Mouse (Mus musculus): ENCODE data around the gene Cadm4. TPM values are rescaled to one million over a fixed set of nuclear protein-coding genes. Genes with fewer than 3 reads are reported as not detected.

Gene Cadm4
- polyA plus RNA-seq, 1 experiment from 2014 or later, result 0.23 TPM

DNA sequence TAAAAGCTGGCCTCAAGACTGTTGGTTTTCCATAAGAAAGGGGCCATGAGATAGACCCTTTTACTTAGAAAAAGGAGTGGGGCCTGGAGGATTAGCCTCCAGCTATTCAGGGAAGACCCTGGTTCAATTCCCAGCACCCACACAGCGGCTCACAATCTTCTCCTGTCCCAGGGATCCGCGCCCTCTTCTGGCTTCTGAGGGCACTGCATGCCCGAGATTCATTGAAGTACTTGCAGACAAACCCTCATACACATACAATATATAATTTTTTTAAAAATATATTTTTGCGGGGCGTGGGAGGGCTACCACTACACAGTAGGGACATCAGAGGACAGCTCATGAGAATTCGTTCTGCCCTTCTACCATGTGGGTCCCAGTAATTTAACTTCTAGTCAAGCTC, 19.1 kb downstream of the Cadm4 start:
- Histone ChIP-seq H3K4me3 (ENCODE audit: low read depth, low read length) (no peak overlapping the region), H3K27ac (ENCODE audit: low read depth, low read length) (no peak overlapping the region), H3K27me3 (ENCODE audit: control insufficient read depth, insufficient read depth, low read length) (peaks cover 66% of the 10 kb centered on the region), H3K9me3 (replicated peaks; ENCODE audit: control insufficient read depth, low read length) (peaks cover 5% of the 10 kb centered on the region; the same call in 1 of the 2 replicates), H3K4me1 (ENCODE audit: control insufficient read depth, insufficient read depth, low read length) (peaks cover 12% of the 10 kb centered on the region), H3K36me3 (ENCODE audit: control insufficient read depth, insufficient read depth, low read length) (no peaks in the 10 kb centered on the region), H3K4me2 (no peak overlapping the region), H3K9ac (ENCODE audit: low read depth, low read length) (no peak overlapping the region)
- 20% methylated on average over 7 of the region's 7 CpGs for WGBS (ENCODE audit: insufficient replicate concordance)
- ATAC-seq (replicated peaks; ENCODE audit: insufficient number of reproducible peaks, low FRiP score, low TSS enrichment), result no peak

- Histone ChIP-seq H3K4me2 (no peak overlapping the region), H3K27ac (ENCODE audit: low read depth, low read length) (no peak overlapping the region), H3K27me3 (ENCODE audit: control insufficient read depth, insufficient read depth, low read length) (peaks cover 66% of the 10 kb centered on the region), H3K4me3 (ENCODE audit: low read depth, low read length) (no peak overlapping the region), H3K36me3 (ENCODE audit: control insufficient read depth, insufficient read depth, low read length) (no peaks in the 10 kb centered on the region), H3K9me3 (replicated peaks; ENCODE audit: control insufficient read depth, low read length) (peaks cover 5% of the 10 kb centered on the region; the same call in 1 of the 2 replicates), H3K9ac (ENCODE audit: low read depth, low read length) (no peak overlapping the region), H3K4me1 (ENCODE audit: control insufficient read depth, insufficient read depth, low read length) (peaks cover 12% of the 10 kb centered on the region)
- 34% methylated on average over 21 of the region's 21 CpGs for WGBS (ENCODE audit: insufficient replicate concordance)
- ATAC-seq (replicated peaks; ENCODE audit: insufficient number of reproducible peaks, low FRiP score, low TSS enrichment), result no peak
Observed at GRCm38 (mm10) chr7:24501492-24501891, 19.7 kb downstream of the Cadm4 start.

- Histone ChIP-seq H3K27ac (ENCODE audit: low read depth, low read length) (no peak overlapping the region), H3K4me2 (peak overlapping the region; percentile 24; the same call in 1 of the 2 replicates), H3K4me1 (ENCODE audit: control insufficient read depth, insufficient read depth, low read length) (peaks cover 12% of the 10 kb centered on the region), H3K4me3 (ENCODE audit: low read depth, low read length) (no peak overlapping the region), H3K9me3 (replicated peaks; ENCODE audit: control insufficient read depth, low read length) (peaks cover 5% of the 10 kb centered on the region; the same call in 1 of the 2 replicates), H3K9ac (ENCODE audit: low read depth, low read length) (no peak overlapping the region), H3K36me3 (ENCODE audit: control insufficient read depth, insufficient read depth, low read length) (no peaks in the 10 kb centered on the region), H3K27me3 (ENCODE audit: control insufficient read depth, insufficient read depth, low read length) (peaks cover 50% of the 10 kb centered on the region)
- no peak for ATAC-seq (replicated peaks; ENCODE audit: insufficient number of reproducible peaks, low FRiP score, low TSS enrichment)
- WGBS (ENCODE audit: insufficient replicate concordance), result 18% methylated on average over 10 of the region's 10 CpGs
Observed at GRCm38 (mm10) chr7:24504004-24504403, 22.2 kb downstream of the Cadm4 start.

DNA sequence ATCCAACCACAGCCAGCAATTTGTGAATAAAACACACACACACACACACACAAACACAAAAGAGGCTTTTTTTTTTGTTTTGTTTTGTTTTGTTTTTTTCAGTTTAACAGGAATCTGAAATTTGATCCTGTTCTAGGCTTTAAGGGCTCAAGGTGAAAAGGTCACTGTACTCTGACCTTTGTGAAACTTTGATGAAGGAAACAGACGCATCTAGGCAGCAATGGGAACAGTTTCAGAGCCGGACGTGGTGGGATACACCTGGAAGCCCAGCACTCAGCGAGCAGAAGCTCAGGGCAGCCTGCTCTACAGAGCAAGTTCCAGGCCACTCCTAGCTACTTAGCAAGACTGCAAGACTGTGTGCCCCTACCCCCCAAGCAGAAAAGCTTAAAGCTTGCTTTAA, 23.0 kb downstream of the Cadm4 start:
- peaks cover 12% of the 10 kb centered on the region for H3K4me1 ChIP-seq (ENCODE audit: control insufficient read depth, insufficient read depth, low read length)
- ATAC-seq (replicated peaks; ENCODE audit: insufficient number of reproducible peaks, low FRiP score, low TSS enrichment), result no peak
- 21% methylated on average over 4 of the region's 4 CpGs for WGBS (ENCODE audit: insufficient replicate concordance)
- H3K27me3 ChIP-seq (ENCODE audit: control insufficient read depth, insufficient read depth, low read length), result peaks cover 41% of the 10 kb centered on the region
- no peak overlapping the region for H3K4me3 ChIP-seq (ENCODE audit: low read depth, low read length)
- peaks cover 5% of the 10 kb centered on the region; the same call in 1 of the 2 replicates for H3K9me3 ChIP-seq (replicated peaks; ENCODE audit: control insufficient read depth, low read length)
- H3K4me2 ChIP-seq, result no peak overlapping the region
- no peak overlapping the region for H3K9ac ChIP-seq (ENCODE audit: low read depth, low read length)
- no peak overlapping the region for H3K27ac ChIP-seq (ENCODE audit: low read depth, low read length)
- no peaks in the 10 kb centered on the region for H3K36me3 ChIP-seq (ENCODE audit: control insufficient read depth, insufficient read depth, low read length)

GRCm38 (mm10) chr7:24505447-24506064, 23.7 kb downstream of the Cadm4 start:
- Histone ChIP-seq H3K27ac (ENCODE audit: low read depth, low read length) (no peak overlapping the region), H3K4me2 (peak overlapping the region; percentile 1; the same call in 1 of the 2 replicates), H3K4me3 (ENCODE audit: low read depth, low read length) (no peak overlapping the region), H3K4me1 (ENCODE audit: control insufficient read depth, insufficient read depth, low read length) (peaks cover 8% of the 10 kb centered on the region), H3K27me3 (ENCODE audit: control insufficient read depth, insufficient read depth, low read length) (peaks cover 34% of the 10 kb centered on the region), H3K9ac (ENCODE audit: low read depth, low read length) (no peak overlapping the region), H3K9me3 (replicated peaks; ENCODE audit: control insufficient read depth, low read length) (peaks cover 5% of the 10 kb centered on the region; the same call in 1 of the 2 replicates), H3K36me3 (ENCODE audit: control insufficient read depth, insufficient read depth, low read length) (no peaks in the 10 kb centered on the region)
- no peak for ATAC-seq (replicated peaks; ENCODE audit: insufficient number of reproducible peaks, low FRiP score, low TSS enrichment)
- WGBS (ENCODE audit: insufficient replicate concordance), result 24% methylated on average over 15 of the region's 15 CpGs

DNA sequence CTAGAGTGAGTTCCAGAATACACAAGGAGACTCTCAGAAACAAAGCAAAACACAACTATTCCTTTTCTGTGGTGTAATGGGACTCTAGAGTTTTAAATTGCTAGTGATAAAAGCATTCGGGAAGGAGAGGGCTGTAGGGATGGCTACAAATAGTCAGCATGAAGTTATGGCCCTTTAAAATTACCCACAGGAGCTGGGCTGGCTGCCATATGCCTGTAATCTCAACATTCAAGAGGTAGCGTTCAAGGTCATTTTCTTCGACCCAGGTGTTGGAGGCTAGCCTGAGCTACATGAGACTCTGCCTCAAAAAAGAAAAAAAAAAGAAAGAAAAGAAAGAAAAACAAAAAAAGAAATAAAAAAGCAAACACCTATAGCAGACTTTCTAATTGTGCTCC, 24.2 kb downstream of the Cadm4 start:
- WGBS (ENCODE audit: insufficient replicate concordance), result 12% methylated on average over 3 of the region's 3 CpGs
- H3K9ac ChIP-seq (ENCODE audit: low read depth, low read length), result peak overlapping the region; percentile 98; the same call in 1 of the 2 replicates

GRCm38 (mm10) chr7:24506476-24506837, 24.6 kb downstream of the Cadm4 start:
- ATAC-seq (replicated peaks; ENCODE audit: insufficient number of reproducible peaks, low FRiP score, low TSS enrichment), result no peak
- Histone ChIP-seq H3K4me2 (peak overlapping the region; percentile 81), H3K9ac (ENCODE audit: low read depth, low read length) (peak overlapping the region; percentile 98), H3K36me3 (ENCODE audit: control insufficient read depth, insufficient read depth, low read length) (peaks cover 3% of the 10 kb centered on the region; the same call in 1 of the 2 replicates), H3K9me3 (replicated peaks; ENCODE audit: control insufficient read depth, low read length) (0 out of 2 replicates have a peak, but pooled peaks cover under 1% of the 10 kb centered on the region), H3K27ac (ENCODE audit: low read depth, low read length) (peak overlapping the region; percentile 98), H3K4me3 (ENCODE audit: low read depth, low read length) (peak overlapping the region; percentile 51), H3K27me3 (ENCODE audit: control insufficient read depth, insufficient read depth, low read length) (peaks cover 25% of the 10 kb centered on the region), H3K4me1 (ENCODE audit: control insufficient read depth, insufficient read depth, low read length) (peaks cover 8% of the 10 kb centered on the region)
- whole genome bisulfite sequencing (ENCODE audit: insufficient replicate concordance), result 0% methylated on average over 12 of the region's 12 CpGs

More for the DNA sequence above, 24.2 kb downstream of the Cadm4 start:
- peak overlapping the region; percentile 51 for H3K4me3 ChIP-seq (ENCODE audit: low read depth, low read length)
- H3K27ac ChIP-seq (ENCODE audit: low read depth, low read length), result peak overlapping the region; percentile 98
- peaks cover 3% of the 10 kb centered on the region; the same call in 1 of the 2 replicates for H3K36me3 ChIP-seq (ENCODE audit: control insufficient read depth, insufficient read depth, low read length)
- peaks cover 8% of the 10 kb centered on the region for H3K4me1 ChIP-seq (ENCODE audit: control insufficient read depth, insufficient read depth, low read length)
- H3K9me3 ChIP-seq (replicated peaks; ENCODE audit: control insufficient read depth, low read length), result 0 out of 2 replicates have a peak, but pooled peaks cover 3% of the 10 kb centered on the region
- peak overlapping the region; percentile 81 for H3K4me2 ChIP-seq
- no peak for ATAC-seq (replicated peaks; ENCODE audit: insufficient number of reproducible peaks, low FRiP score, low TSS enrichment)
- H3K27me3 ChIP-seq (ENCODE audit: control insufficient read depth, insufficient read depth, low read length), result peaks cover 29% of the 10 kb centered on the region

DNA sequence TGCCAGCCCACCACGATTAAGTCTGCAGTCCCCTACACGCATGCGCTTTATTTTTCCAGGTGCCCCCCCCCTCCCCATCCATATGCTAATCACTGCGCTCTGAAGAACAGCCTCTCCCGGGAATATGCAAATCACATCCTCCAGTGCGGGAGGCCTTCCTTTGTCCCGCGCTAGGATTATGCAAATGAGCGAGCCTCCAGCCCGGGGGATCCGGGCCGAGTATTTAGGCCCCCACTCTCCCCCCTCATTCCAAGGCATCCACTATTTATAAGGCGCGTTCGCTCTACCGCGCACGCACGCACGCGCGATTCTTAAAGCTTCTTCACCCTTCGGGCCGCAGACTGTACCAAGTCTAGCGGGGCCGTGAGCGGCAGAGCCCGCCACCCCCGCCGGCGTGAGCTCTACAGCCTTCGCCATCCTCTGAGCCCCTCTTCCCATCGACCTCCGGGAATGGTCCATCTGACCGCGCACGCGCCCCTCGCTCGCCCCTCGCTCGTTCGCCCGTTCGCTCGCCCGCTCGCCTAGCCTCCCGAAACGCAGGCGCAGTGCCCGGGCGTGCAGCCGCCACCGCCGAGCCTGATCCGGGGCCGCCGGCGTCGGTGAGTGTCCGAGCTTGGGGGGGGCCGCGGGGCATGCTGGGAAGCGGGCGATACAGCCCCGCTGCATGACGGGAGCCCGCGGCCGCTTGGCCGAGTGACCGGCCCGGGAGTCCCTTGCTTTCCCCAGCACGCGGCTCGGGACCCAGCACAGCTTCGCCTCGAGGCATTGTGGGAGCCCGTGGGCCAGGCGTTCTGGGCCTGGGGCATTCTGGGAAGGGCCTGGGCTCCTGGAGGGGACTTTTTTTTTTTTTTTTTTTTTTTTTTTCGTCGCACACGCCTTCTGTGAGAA, 25.3 kb downstream of the Cadm4 start, which contains the start of gene Zfp428:
Gene Zfp428, plus strand, starts transcription at position 169 of the 888 bp plus-strand sequence.
- Histone ChIP-seq H3K27me3 (ENCODE audit: control insufficient read depth, insufficient read depth, low read length) (peaks cover 19% of the 10 kb centered on the region), H3K36me3 (ENCODE audit: control insufficient read depth, insufficient read depth, low read length) (peaks cover 3% of the 10 kb centered on the region; the same call in 1 of the 2 replicates), H3K4me1 (ENCODE audit: control insufficient read depth, insufficient read depth, low read length) (peaks cover 8% of the 10 kb centered on the region), H3K27ac (ENCODE audit: low read depth, low read length) (peak within 1 kb of the TSS; percentile 98), H3K4me2 (peak within 1 kb of the TSS; percentile 81), H3K9ac (ENCODE audit: low read depth, low read length) (peak within 1 kb of the TSS; percentile 98), H3K9me3 (replicated peaks; ENCODE audit: control insufficient read depth, low read length) (no peaks in the 10 kb centered on the region), H3K4me3 (ENCODE audit: low read depth, low read length) (peak within 1 kb of the TSS; percentile 51)
- under 1% methylated on average over 84 of the region's 84 CpGs for WGBS (ENCODE audit: insufficient replicate concordance)
- peak; percentile 79 for ATAC-seq (replicated peaks; ENCODE audit: insufficient number of reproducible peaks, low FRiP score, low TSS enrichment)

Measured in heart, embryonic 11.5 days (tissue).